Mouse (Mus musculus): ENCODE measurements around the gene Ikzf2.

- no peak for TF ChIP-seq CTCF (IDR thresholded peaks at IDR 0.05; ENCODE audit: borderline replicate concordance, control insufficient read depth, extremely low read depth, insufficient read depth, low read length, poor library complexity)
- no peak for TF ChIP-seq POLR2A (IDR thresholded peaks at IDR 0.05; ENCODE audit: control insufficient read depth, extremely low read depth, insufficient read depth, low read length, poor library complexity)
Measured at GRCm38 (mm10) chr1:69506011-69506410, 181.0 kb downstream of the Ikzf2 start.
